Mouse (Mus musculus): ENCODE measurements around the gene Lrfn3.

- TF ChIP-seq HCFC1 (IDR thresholded peaks at IDR 0.05; ENCODE audit: borderline replicate concordance, insufficient read depth, low read length), result no peak
- no peak for TF ChIP-seq MAFK (IDR thresholded peaks at IDR 0.05; ENCODE audit: insufficient read depth, low read depth, low read length)
Measured at GRCm38 (mm10) chr7:30308076-30309005, 54.2 kb downstream of the Lrfn3 start, which contains the start of gene Alkbh6.

Measured in ES-E14 (cell line).